Mouse (Mus musculus) liver, adult 2 months (tissue): Measurements from ENCODE around the gene Ptprg. TPM values are rescaled to one million over a fixed set of nuclear protein-coding genes. Genes with fewer than 3 reads are reported as not detected.
A peak's percentile ranks its signal among the peaks of the same experiment; 100 is the strongest.

ENCODE experiments used
- DNase-seq: peaks from one replicate; pipeline ENCODE4 v3.0.0-alpha.2; 2011; ENCODE audit warnings: low read depth, low spot score; ENCODE audit errors: extremely low read depth
- H3K27ac ChIP-seq: fragments of 200-500 bp; replicated peaks from 2 replicates; pipeline ENCODE4 v1.5.1; 2012; ENCODE audit warnings: low read depth, mild to moderate bottlenecking, control low read depth, inconsistent platforms, low read length; ENCODE audit not compliant: insufficient read depth
- H3K27me3 ChIP-seq: fragments of 200-500 bp; 2 replicates; pipeline ENCODE4 v1.6.1; 2012; ENCODE audit warnings: mild to moderate bottlenecking, moderate library complexity, low read length, inconsistent platforms; ENCODE audit not compliant: control insufficient read depth, insufficient read depth
- H3K36me3 ChIP-seq: fragments of 200-500 bp; 2 replicates; pipeline ENCODE4 v1.6.1; 2012; ENCODE audit warnings: low read length, inconsistent platforms; ENCODE audit not compliant: control insufficient read depth, insufficient read depth
- H3K4me1 ChIP-seq: fragments of 200-500 bp; 2 replicates; pipeline ENCODE4 v1.6.1; 2011; ENCODE audit warnings: low read length; ENCODE audit not compliant: control insufficient read depth, insufficient read depth
- H3K4me3 ChIP-seq: fragments of 200-500 bp; 2 replicates; pipeline ENCODE4 v1.5.1; 2011; ENCODE audit warnings: low read depth, mild to moderate bottlenecking, control low read depth, low read length, moderate library complexity; ENCODE audit not compliant: insufficient read depth
- H3K79me2 ChIP-seq: fragments of 200-500 bp; 2 replicates; pipeline ENCODE4 v1.6.1; 2012; ENCODE audit warnings: inconsistent platforms, mild to moderate bottlenecking, low read length, moderate library complexity; ENCODE audit not compliant: control insufficient read depth, insufficient read depth
- H3K9ac ChIP-seq: fragments of 200-500 bp; 2 replicates; pipeline ENCODE4 v1.6.1; 2012; ENCODE audit warnings: low read depth, mild to moderate bottlenecking, control low read depth, inconsistent platforms, low read length
- CTCF ChIP-seq: fragments of 200-500 bp; IDR thresholded peaks from 2 replicates; pipeline ENCODE4 v1.5.1; 2011; ENCODE audit warnings: low read depth, low read length, control low read depth
- POLR2A ChIP-seq: fragments of 200-500 bp; IDR thresholded peaks from 2 replicates; pipeline ENCODE4 v1.6.1; 2011; ENCODE audit warnings: low read length, control low read depth; ENCODE audit not compliant: insufficient read depth; ENCODE audit errors: extremely low read depth
- WGBS: fragments of 180-500 bp; shearing (Covaris S2); methylation state at CpG from one replicate; pipeline ENCODE4 v1.1.7; 2018; 5-methylcytosine and 5-hydroxymethylcytosine counted together
- polyA plus RNA-seq: library from polyadenylated mRNA; depleted of rRNA; stranded (reverse); fragments of >200 nt; gene quantifications from 2 replicates; pipeline ENCODE4 v1.2.3, GENCODE M21; 2012
- total RNA-seq: library from RNA; depleted of rRNA; stranded (reverse); fragments of >200 nt; gene quantifications from 2 replicates; pipeline ENCODE4 v1.2.3, GENCODE M21; 2014

Gene Ptprg
- total and polyA plus RNA-seq, 2 experiments, result 17.4 to 19.9 TPM

GRCm38 (mm10) chr14:11817236-11817635 is 263.9 kb downstream of the Ptprg start:
- Histone ChIP-seq H3K9ac (no peak overlapping the region), H3K4me1 (no peaks in the 10 kb centered on the region), H3K4me3 (no peak overlapping the region), H3K27me3 (no peaks in the 10 kb centered on the region), H3K27ac (no peak overlapping the region), H3K79me2 (no peaks in the 10 kb centered on the region; the same call in 1 of the 2 replicates), H3K36me3 (no peaks in the 10 kb centered on the region)
- no peak for DNase-seq
- TF ChIP-seq POLR2A, result no peak
- no peak for TF ChIP-seq CTCF
- WGBS, result 89% methylated on average over 6 of the region's 6 CpGs

GRCm38 (mm10) chr14:11818054-11818453 is 264.7 kb downstream of the Ptprg start:
- H3K27ac ChIP-seq, result no peak overlapping the region
- H3K4me3 ChIP-seq, result no peak overlapping the region
- H3K36me3 ChIP-seq, result no peaks in the 10 kb centered on the region
- WGBS, result 88% methylated on average over 3 of the region's 3 CpGs
- no peaks in the 10 kb centered on the region for H3K4me1 ChIP-seq
- H3K9ac ChIP-seq, result no peak overlapping the region
- H3K79me2 ChIP-seq, result no peaks in the 10 kb centered on the region; the same call in 1 of the 2 replicates
- DNase-seq, result no peak
- no peak for TF ChIP-seq POLR2A
- TF ChIP-seq CTCF, result no peak
- H3K27me3 ChIP-seq, result no peaks in the 10 kb centered on the region

- Histone ChIP-seq H3K4me1 (no peaks in the 10 kb centered on the region), H3K27me3 (no peaks in the 10 kb centered on the region), H3K9ac (no peak overlapping the region), H3K36me3 (no peaks in the 10 kb centered on the region), H3K27ac (no peak overlapping the region), H3K79me2 (peaks cover under 1% of the 10 kb centered on the region; the same call in 1 of the 2 replicates), H3K4me3 (no peak overlapping the region)
- no peak for DNase-seq
- no peak for TF ChIP-seq CTCF
- TF ChIP-seq POLR2A, result no peak
- WGBS, result 91% methylated on average over 8 of the region's 8 CpGs
These were observed 265.4 kb downstream of the Ptprg start for GRCm38 (mm10) chr14:11818721-11819120.

- Histone ChIP-seq H3K4me1 (no peaks in the 10 kb centered on the region), H3K79me2 (peaks cover 4% of the 10 kb centered on the region; the same call in 1 of the 2 replicates), H3K4me3 (no peak overlapping the region), H3K36me3 (no peaks in the 10 kb centered on the region), H3K27ac (no peak overlapping the region), H3K27me3 (no peaks in the 10 kb centered on the region), H3K9ac (no peak overlapping the region)
- 68% methylated on average over 2 of the region's 2 CpGs for WGBS
- DNase-seq, result peak; percentile 32
- TF ChIP-seq POLR2A, result no peak
- TF ChIP-seq CTCF, result no peak
These were observed 266.0 kb downstream of the Ptprg start for GRCm38 (mm10) chr14:11819326-11819725.

GRCm38 (mm10) chr14:11822830-11823700 is 269.7 kb downstream of the Ptprg start:
- TF ChIP-seq CTCF (no peak), POLR2A (no peak)
- 76% methylated on average over 7 of the region's 7 CpGs for WGBS
- H3K36me3 ChIP-seq, result no peaks in the 10 kb centered on the region

GRCm38 (mm10) chr14:11823701-11824095 is 270.4 kb downstream of the Ptprg start:
- no peaks in the 10 kb centered on the region for H3K27me3 ChIP-seq
- WGBS, result 78% methylated on average over 6 of the region's 6 CpGs
- DNase-seq, result no peak
- TF ChIP-seq POLR2A, result no peak
- no peak for TF ChIP-seq CTCF
- no peaks in the 10 kb centered on the region for H3K4me1 ChIP-seq
- no peak overlapping the region for H3K9ac ChIP-seq
- H3K4me3 ChIP-seq, result no peak overlapping the region
- H3K79me2 ChIP-seq, result peaks cover 4% of the 10 kb centered on the region; the same call in 1 of the 2 replicates
- H3K27ac ChIP-seq, result no peak overlapping the region
- no peaks in the 10 kb centered on the region for H3K36me3 ChIP-seq

More at GRCm38 (mm10) chr14:11822830-11823700, 269.7 kb downstream of the Ptprg start:
- no peaks in the 10 kb centered on the region for H3K27me3 ChIP-seq
- H3K9ac ChIP-seq, result no peak overlapping the region
- H3K4me3 ChIP-seq, result no peak overlapping the region
- H3K79me2 ChIP-seq, result peaks cover 4% of the 10 kb centered on the region; the same call in 1 of the 2 replicates
- no peak overlapping the region for H3K27ac ChIP-seq
- DNase-seq, result no peak
- no peaks in the 10 kb centered on the region for H3K4me1 ChIP-seq
